Comparison of ENCODE assay signal across 7 mouse cellular contexts in the genomic region with DNA sequence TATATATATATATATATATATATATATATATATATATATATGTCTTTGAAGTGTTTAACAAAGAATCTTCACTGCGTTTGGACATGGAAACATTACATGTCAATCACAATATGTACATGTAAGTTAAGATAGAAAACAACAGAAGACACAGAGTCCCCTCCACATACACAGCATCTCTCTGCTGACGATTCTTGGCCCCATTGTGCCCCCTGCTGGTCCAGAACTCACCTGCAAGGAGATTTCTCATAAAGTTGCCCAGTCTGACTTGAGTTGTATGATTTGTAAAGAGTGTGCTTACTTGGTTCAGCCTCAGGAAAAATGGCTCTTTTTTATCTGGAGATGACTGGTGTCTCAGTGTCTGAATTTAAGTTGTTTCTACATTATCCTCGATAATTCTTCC.
DNase-seq lines count a peak whose midpoint lies in the region; TF ChIP-seq lines count a peak whose summit lies in the region.
"Not testable (repeated sequence)": the region's sequence is repeated elsewhere in the genome, so short reads cannot be mapped to it uniquely, and the experiment has no call there.

No protein-coding gene starts in this region.

- not testable (repeated sequence) for H3K4me3 ChIP-seq in bone marrow, adult 2 months (replicated peaks; ENCODE audit: control insufficient read depth, low read depth, low read length)

- 33% methylated on average over 3 of the region's 3 CpGs for WGBS in bone marrow, adult 2 months

- not testable (repeated sequence) for H3K4me1 ChIP-seq in bone marrow, adult 2 months (ENCODE audit: control insufficient read depth, insufficient read depth, low read length)

- TF ChIP-seq POLR2A in bone marrow, adult 2 months (IDR thresholded peaks at IDR 0.05; ENCODE audit: borderline replicate concordance, control insufficient read depth, low read depth, low read length), result not testable (repeated sequence)

- TF ChIP-seq CTCF in bone marrow, adult 2 months (IDR thresholded peaks at IDR 0.05; ENCODE audit: control insufficient read depth, insufficient read depth, low read length), result peak; percentile 26; the same call in 1 of the 2 replicates

- H3K27ac ChIP-seq in bone marrow, adult 2 months (ENCODE audit: control insufficient read depth, insufficient read depth, low read depth, low read length, poor library complexity), result not testable (repeated sequence)

- peak; percentile 31 to 33 for DNase-seq in B cell, adult 2 months
- peak; percentile 38 for DNase-seq in ES-CJ7 (ENCODE audit: low read depth, low spot score)
- peak; percentile 33 for DNase-seq in R1 (ENCODE audit: low read depth, low spot score)
- DNase-seq in naive thymus-derived CD4-positive, alpha-beta T cell, adult 2 months (ENCODE audit: low read depth), result peak; percentile 52
- peak; percentile 8 for DNase-seq in thymus, postnatal 0 days (ENCODE audit: low spot score)
- peak; percentile 65 for DNase-seq in thymus, postnatal 4 days

Comparison
In these comparisons a context has a peak if more than half of its experiments do, and no peak if none do; other contexts are left out.
1. DNase-seq: peak in every context shown above with its lines; median percentile 65 in thymus, postnatal 4 days; 52 in naive thymus-derived CD4-positive, alpha-beta T cell, adult 2 months; 38 in ES-CJ7; 33 in R1; 32 in B cell, adult 2 months; 8 in thymus, postnatal 0 days.